Mouse (Mus musculus): ENCODE results near the gene Pram1. TPM values are rescaled to one million over a fixed set of nuclear protein-coding genes. Genes with fewer than 3 reads are reported as not detected.

Pram1 gene
- total RNA-seq (2023), result 3.3 TPM

GRCm38 (mm10) chr17:33637516-33638276, at the start of gene Pram1:
Gene Pram1 (plus strand): TSS chr17:33638056.

GRCm38 (mm10) chr17:33628621-33629486, 9.0 kb upstream of the Pram1 start, which contains the start of gene Zfp414:
Gene Zfp414 (plus strand): TSS chr17:33629090.

GRCm38 (mm10) chr17:33686760-33687159, 48.9 kb downstream of the Pram1 start, which contains the start of gene Hnrnpm:
Gene Hnrnpm (minus strand): TSS chr17:33686860.

Other genes with a start within 250 kb of the Pram1 start
- 9.3 TPM for gene Zfp101, start 243.4 kb upstream of the Pram1 start, total RNA-seq (2023)
- gene Actl9, start 205.2 kb upstream of the Pram1 start, total RNA-seq (2023), result not detected
- 182 TPM for gene Adamts10, start 113.9 kb upstream of the Pram1 start, total RNA-seq (2023)
- 34.1 TPM for gene Myo1f, start 82.3 kb upstream of the Pram1 start, total RNA-seq (2023)
- gene Zfp414, start 9.0 kb upstream of the Pram1 start, total RNA-seq (2023), result 42.9 TPM
- 322 TPM for gene Hnrnpm, start 48.8 kb downstream of the Pram1 start, total RNA-seq (2023)
- gene March2, start 80.6 kb downstream of the Pram1 start, total RNA-seq (2023), result 58.7 TPM
- 192 TPM for gene Rab11b, start 122.5 kb downstream of the Pram1 start, total RNA-seq (2023)
- 1.4 TPM for gene Angptl4, start 143.8 kb downstream of the Pram1 start, total RNA-seq (2023)
- gene Kank3, start 172.5 kb downstream of the Pram1 start, total RNA-seq (2023), result 3.1 TPM
- 5,360 TPM for gene Rps28, start 186.5 kb downstream of the Pram1 start, total RNA-seq (2023)
- 138 TPM for gene Ndufa7, start 186.5 kb downstream of the Pram1 start, total RNA-seq (2023)
- 9.8 TPM for gene Cd320, start 205.0 kb downstream of the Pram1 start, total RNA-seq (2023)
- gene Gm7029, start 235.8 kb downstream of the Pram1 start, total RNA-seq (2023), result not detected